Mouse (Mus musculus): Measurements from ENCODE around the gene Paip2b. TPM values are rescaled to one million over a fixed set of nuclear protein-coding genes. Genes with fewer than 3 reads are reported as not detected.

Paip2b gene
- total and polyA plus RNA-seq, 3 experiments, result 26.7 to 36.3 (median 30.9) TPM

DNA sequence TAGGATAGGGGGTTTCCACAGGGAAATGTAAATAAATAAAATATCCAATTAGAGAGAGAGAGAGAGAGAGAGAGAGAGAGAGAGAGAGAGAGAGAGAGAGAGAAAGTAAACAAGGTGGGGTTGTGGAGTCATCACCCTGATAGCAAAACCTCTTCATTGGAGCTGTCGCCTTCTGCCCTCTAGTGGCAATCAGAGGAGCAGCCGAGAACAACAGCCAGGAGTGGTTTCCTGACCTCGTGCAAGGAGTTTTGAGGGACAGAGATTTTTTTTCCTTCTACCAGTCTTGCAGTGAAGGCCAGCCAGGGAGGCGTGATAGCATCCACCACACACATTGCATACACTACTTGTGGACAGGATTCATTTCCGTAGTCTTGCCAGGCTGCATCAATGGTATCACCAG lies 52.5 kb downstream of the Paip2b start:
- Histone ChIP-seq H3K9ac (ENCODE audit: insufficient read depth, low read depth) (no peak overlapping the region), H3K36me3 (replicated peaks in 1 of 2; ENCODE audit: control insufficient read depth in 1 of 2, insufficient read depth in 1 of 2, low read length in 1 of 2) (peaks cover 0 to 2% of the 10 kb centered on the region in 2 experiments), H3K9me3 (replicated peaks; ENCODE audit: low read length) (peaks cover 3% of the 10 kb centered on the region), H3K4me3 (replicated peaks in 1 of 3; ENCODE audit: low read depth in 2 of 3, low read length in 2 of 3, poor library complexity in 1 of 3) (no peak overlapping the region), H3K4me2 (ENCODE audit: insufficient read depth, low read depth, poor library complexity, severe bottlenecking) (no peak overlapping the region), H3K79me2 (replicated peaks; ENCODE audit: control insufficient read depth, extremely low read depth, insufficient read depth, poor library complexity, severe bottlenecking) (peaks cover 11% of the 10 kb centered on the region), H3K27me3 (replicated peaks) (no peaks in the 10 kb centered on the region), H3K4me1 (ENCODE audit: control insufficient read depth in 1 of 2, insufficient read depth in 2 of 2) (peaks cover 2 to 18% of the 10 kb centered on the region in 2 experiments), H3K27ac (ENCODE audit: insufficient read depth, low read depth) (no peak overlapping the region)
- DNase-seq (ENCODE audit: extremely low read depth), result peak; percentile 64
- dilution Hi-C loops (cut with MboI; ENCODE audit: extremely low pct_ligation_motif_present, extremely low pct_unique_long_range_greater_than_20kb, low sequenced_read_pairs), result no loop called here
- TF ChIP-seq ZC3H11A (IDR thresholded peaks at IDR 0.05; ENCODE audit: low read depth, low read length) (no peak), BHLHE40 (IDR thresholded peaks at IDR 0.05; ENCODE audit: low read depth, low read length) (no peak), TBP (conservative IDR thresholded peaks at IDR 0.05; ENCODE audit: low read depth, low read length) (no peak), ZMIZ1 (IDR thresholded peaks at IDR 0.05; ENCODE audit: low read depth, low read length) (no peak), GABPA (IDR thresholded peaks at IDR 0.05; ENCODE audit: insufficient replicate concordance, low read depth, low read length) (no peak), POLR2A (IDR thresholded peaks at IDR 0.05; ENCODE audit: low read depth, low read length) (no peak), JUN (IDR thresholded peaks at IDR 0.05; ENCODE audit: insufficient read depth, low read depth, low read length) (no peak), ELF1 (IDR thresholded peaks at IDR 0.05; ENCODE audit: low read depth, low read length) (no peak), ZKSCAN1 (IDR thresholded peaks at IDR 0.05; ENCODE audit: borderline replicate concordance, low read depth, low read length) (no peak), NRF1 (IDR thresholded peaks at IDR 0.05; ENCODE audit: low read depth, low read length) (no peak), CHD1 (IDR thresholded peaks at IDR 0.05; ENCODE audit: low read depth, low read length) (no peak), HCFC1 (IDR thresholded peaks at IDR 0.05; ENCODE audit: low read depth, low read length) (no peak; the same call in 1 of the 2 replicates), ETS1 (conservative IDR thresholded peaks at IDR 0.05; ENCODE audit: low read depth, low read length) (no peak), IRF4 (IDR thresholded peaks at IDR 0.05; ENCODE audit: low read depth, low read length) (0 out of 2 replicates have a peak, but pooled peaks have one; percentile 16), MAX (IDR thresholded peaks at IDR 0.05; ENCODE audit: low read length) (no peak), RAD21 (IDR thresholded peaks at IDR 0.05; ENCODE audit: low read depth, low read length) (peak; percentile 67), MEF2A (IDR thresholded peaks at IDR 0.05; ENCODE audit: borderline replicate concordance, low read depth, low read length) (no peak), ZNF384 (IDR thresholded peaks at IDR 0.05; ENCODE audit: low read depth, low read length) (no peak), TCF12 (IDR thresholded peaks at IDR 0.05; ENCODE audit: low read depth, low read length) (no peak), NELFE (IDR thresholded peaks at IDR 0.05; ENCODE audit: low read depth, low read length) (no peak), POLR2AphosphoS2 (IDR thresholded peaks at IDR 0.05; ENCODE audit: low read depth, low read length) (no peak), MAZ (IDR thresholded peaks at IDR 0.05; ENCODE audit: low read depth, low read length) (no peak), E2F4 (IDR thresholded peaks at IDR 0.05; ENCODE audit: insufficient replicate concordance, low read depth, low read length) (no peak), RCOR1 (conservative IDR thresholded peaks at IDR 0.05; ENCODE audit: low read depth, low read length) (no peak), CTCF (conservative IDR thresholded peaks at IDR 0.05 in 1 of 2, IDR thresholded peaks at IDR 0.05 in 1 of 2; ENCODE audit: low read depth in 2 of 2, low read length in 2 of 2) (peak; percentile 72 to 82), MYC (IDR thresholded peaks at IDR 0.05; ENCODE audit: low read depth, low read length) (peak; percentile 66; the same call in 1 of the 2 replicates), USF1 (IDR thresholded peaks at IDR 0.05; ENCODE audit: low read depth, low read length) (no peak), SIN3A (IDR thresholded peaks at IDR 0.05; ENCODE audit: low read length) (no peak), JUND (conservative IDR thresholded peaks at IDR 0.05; ENCODE audit: low read depth, low read length) (no peak), MAFK (IDR thresholded peaks at IDR 0.05; ENCODE audit: insufficient replicate concordance, low read length) (no peak), PAX5 (IDR thresholded peaks at IDR 0.05; ENCODE audit: low read length) (no peak), EP300 (IDR thresholded peaks at IDR 0.05; ENCODE audit: low read length) (no peak), CHD2 (IDR thresholded peaks at IDR 0.05; ENCODE audit: low read length) (no peak), KAT2A (IDR thresholded peaks at IDR 0.05; ENCODE audit: insufficient replicate concordance, low read length) (no peak), SMC3 (IDR thresholded peaks at IDR 0.05; ENCODE audit: low read depth, low read length) (peak; percentile 62), UBTF (IDR thresholded peaks at IDR 0.05; ENCODE audit: low read depth, low read length) (no peak), USF2 (conservative IDR thresholded peaks at IDR 0.05; ENCODE audit: low read depth, low read length) (no peak), MXI1 (IDR thresholded peaks at IDR 0.05; ENCODE audit: low read depth, low read length) (no peak)
- in situ Hi-C loops (cut with MboI; ENCODE audit: low pct_ligation_motif_present, low pct_unique_long_range_greater_than_20kb, low sequenced_read_pairs), result no loop called here
